Mouse (Mus musculus) CD4-positive, CD25-positive, alpha-beta regulatory T cell, adult 2 months (primary cell): ENCODE measurements at regions not wholly inside any gene's neighbourhood (a gene's known extent, or its start where the extent isn't known, plus 50 kb on each side); places are given as distances from the start of the nearest gene placed in this dataset.
"Not testable (repeated sequence)": the region's sequence is repeated elsewhere in the genome, so short reads cannot be mapped to it uniquely, and the experiment has no call there.

Experiments
- DNase-seq: peaks from one replicate; pipeline ENCODE4 v3.0.0-alpha.2; 2012; ENCODE audit warnings: low read depth, low spot score

DNA sequence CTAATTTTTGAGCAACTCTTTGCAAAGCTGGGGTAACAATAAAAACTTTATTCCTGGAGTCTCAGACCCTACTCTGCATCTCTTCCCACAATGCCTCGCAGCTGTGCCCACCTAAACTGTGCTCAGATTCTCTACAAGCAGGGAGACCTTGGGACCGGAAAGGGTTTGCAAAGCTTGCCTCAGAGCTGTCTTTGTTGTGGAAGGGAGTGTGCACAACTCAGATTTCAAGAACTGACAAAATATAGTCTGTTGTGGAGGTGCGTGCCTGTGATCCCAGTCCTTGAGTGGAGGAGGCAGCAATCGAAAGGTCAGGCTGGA lies 530.2 kb downstream of the Pdcd6ip start:
- no peak for DNase-seq

DNA sequence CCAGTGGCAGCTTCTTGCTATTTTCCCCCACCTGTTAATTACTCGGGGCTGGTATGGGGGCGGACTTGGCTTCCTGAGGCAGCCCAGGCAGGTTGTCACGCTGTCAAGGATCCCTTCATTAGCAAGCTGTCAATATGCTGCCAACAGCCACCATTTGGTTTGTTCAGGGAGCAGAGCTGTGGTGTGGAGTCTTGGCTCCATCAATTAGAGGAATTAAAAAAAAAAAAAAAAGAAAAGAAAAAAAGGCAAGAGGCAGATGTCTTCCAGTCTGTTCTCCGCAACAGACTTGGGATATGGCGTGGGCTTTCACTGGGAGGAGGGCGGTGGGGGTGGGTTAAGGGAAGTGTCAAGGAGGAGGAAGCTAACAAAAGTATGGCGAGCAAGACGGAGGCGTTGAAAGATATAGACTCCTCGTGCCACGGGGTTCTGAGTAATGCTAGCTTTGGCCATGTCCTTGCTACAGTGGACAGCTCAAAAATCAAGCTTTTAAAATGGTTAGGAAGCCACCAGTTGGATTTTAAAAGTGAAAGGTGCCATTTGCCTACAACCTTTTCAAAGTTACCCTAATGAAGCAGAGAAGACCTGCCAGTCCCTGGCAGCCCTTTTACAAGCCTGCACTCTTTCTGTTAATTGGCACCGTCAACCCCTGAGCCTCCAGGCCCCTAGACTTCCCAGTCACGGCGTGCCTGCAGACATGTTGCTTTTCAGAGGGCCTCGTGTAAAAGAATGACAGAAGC lies 530.7 kb downstream of the Pdcd6ip start:
- no peak for DNase-seq

DNA sequence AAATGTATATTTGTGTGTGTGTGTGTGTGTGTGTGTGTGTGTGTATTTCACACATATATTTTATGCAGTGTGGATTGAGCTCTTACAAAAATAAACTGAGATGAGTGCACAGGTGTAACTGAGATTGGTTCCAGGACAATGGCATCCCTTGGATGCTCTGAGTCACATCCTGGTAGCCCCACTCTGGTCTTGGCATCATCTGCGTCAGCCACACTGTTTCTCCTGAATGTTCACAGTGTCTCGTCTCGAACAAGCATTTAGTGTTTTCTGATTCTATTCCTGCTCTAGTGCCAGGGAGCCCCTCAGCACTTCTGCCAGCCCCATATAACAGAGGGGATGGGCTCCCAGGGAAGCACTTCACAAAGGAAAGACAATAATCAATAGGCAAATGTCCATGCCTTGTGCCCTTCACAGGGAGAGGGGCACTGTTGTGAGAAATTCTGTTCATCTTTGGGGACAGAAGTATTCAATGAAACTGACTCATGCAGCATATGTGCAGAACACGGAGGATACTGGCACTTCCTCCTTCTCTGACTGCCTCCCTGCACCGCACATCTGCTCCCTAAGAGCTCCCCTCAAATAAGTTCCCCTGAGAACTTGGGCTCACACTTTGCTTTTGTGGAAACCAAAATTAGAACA lies 536.2 kb downstream of the Pdcd6ip start:
- DNase-seq = no peak

DNA sequence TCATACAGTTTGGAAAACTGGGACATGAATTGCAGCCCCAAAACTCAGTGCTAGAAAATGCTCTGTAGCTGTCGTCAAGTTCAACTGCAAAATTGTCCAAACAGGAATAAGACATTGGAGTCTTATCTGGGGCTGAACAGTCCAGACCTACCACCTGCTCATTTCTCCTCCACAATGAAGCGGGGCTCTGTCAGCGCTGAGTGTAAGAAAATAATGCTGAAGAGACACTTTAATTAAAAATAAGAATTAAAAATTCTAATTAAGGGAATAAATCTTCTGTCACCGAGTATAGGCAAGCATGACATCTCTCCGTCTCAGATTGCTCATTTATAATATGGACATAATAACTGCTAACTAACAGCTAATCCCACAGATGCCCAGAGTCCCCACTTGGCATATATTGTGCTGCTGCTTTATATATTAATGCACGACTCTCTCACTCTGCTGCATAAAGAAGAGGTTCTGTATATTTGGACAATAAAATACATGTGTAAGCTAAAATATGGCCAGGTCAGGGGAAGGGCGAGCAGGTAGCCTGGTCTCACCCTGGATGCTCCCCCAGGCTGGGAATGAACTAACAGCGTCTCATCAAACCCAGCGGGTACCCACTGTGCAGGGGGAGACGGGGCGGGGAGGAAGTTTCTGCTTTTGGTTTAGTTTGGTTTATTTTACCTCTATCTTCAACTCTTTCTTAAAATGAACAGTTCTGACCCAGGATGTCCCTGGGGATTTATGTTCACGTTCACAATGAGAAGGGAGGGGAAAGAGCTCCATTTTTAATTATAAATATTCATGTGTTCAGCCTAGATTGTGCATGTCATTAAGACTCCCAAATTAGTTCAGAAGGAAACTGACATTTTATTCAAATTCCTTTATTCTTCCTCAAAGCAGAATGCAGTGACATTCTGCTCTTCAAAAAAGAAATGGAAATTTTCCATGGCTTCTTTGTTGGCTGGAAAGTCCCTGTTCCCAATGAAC lies 544.9 kb downstream of the Pdcd6ip start:
- DNase-seq = no peak

DNA sequence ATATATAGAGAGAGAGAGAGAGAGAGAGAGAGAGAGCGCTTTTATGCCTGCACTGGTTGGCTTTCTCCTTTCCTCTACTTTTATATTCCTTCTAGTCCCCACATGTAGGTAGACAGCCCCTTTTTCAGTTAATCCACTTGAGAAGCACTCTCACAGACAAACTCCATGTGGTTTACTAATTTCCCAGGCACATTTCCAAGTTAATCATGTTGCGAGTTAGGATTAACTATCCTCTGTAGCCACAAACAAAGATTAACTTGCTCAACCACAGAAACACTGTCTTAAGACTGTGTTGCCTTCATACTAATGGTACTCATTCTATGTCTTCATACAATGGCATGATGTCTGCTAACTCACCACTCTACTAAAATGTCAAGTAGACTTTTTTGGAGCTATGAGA lies 548.0 kb downstream of the Pdcd6ip start:
- DNase-seq = no peak

DNA sequence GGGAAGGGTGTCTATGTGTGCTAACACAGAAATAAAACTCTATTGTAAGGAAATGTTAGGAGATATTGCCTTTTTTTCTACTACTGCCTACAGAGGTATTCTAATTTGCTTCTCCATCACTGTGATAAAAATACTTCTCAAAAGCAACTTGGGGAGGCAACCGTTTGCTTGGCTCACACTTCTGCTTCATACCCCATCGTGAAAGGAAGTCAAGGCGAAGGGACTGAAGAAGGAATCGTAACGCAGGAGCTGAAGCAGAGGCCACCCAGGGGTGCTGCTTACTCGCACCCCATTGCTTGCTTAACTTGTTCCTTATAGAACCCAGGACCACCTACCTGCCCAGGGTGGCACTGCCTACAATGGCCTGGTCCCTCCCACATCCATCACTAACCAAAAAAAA lies 550.0 kb downstream of the Pdcd6ip start:
- no peak for DNase-seq

DNA sequence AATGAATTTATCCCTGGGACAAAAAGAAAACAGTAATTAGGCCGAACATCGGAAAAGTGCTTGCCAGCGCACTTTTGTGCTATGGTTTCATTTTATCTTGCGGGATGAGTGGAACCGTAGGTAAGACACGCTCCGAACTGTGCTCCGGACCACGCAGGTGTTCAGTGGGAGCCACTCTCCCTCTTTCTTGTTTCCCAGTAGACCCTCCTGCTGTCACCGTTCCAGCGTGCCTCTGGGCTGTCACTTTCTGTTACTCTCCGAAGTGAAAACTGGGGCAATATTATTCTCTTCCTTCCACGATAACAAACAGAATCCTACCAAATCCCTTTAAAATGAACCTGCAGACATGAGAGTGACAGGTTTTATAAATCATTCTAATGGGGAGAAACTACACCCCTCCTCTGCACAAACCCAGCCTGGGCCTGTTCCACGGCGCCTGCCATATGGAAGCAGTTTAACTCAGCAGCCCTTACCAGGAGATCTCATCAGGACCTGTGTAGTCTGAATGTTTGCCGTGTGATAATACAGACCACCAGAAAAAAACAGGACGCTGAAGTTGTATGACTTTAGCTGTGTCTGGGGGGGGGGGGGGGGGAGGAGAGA lies 550.5 kb downstream of the Pdcd6ip start:
- no peak for DNase-seq

DNA sequence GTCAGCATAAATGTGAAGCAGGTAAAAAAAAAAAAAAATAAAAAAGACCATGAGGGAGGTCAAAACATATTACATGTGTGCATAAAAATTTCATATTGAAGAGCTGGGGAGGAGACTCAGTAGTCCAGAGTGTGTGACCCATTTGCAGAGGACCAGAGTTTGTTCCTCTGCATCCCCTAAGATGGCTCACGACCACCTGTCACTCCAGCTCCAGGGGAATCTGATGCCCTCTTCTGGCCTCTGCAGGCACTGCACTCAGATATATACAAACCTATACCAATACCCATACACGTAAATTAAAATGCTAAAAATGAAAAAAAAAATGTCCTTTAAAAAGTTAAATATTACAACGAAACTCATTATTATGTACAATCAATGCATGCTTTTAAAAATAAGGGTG lies 551.4 kb downstream of the Pdcd6ip start:
- DNase-seq = no peak

DNA sequence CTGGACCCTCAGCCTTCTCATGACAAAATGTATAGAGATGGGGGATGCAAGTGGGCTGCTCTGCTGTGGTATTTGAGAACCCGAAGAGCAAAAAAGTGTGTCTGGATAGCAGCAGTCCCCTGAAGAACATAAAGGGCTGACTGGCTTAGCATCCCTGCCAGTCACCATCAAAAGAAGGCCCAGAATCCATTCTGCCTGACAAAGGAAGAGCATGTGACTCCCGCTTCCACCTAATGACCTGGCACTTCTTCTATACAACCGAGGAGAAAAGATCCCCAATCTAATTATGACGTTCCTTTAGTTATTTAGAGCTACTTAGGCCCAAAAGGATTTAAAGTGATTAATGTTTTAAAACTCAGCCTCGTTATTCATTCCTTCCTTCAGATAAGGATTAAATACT lies 559.0 kb downstream of the Pdcd6ip start:
- DNase-seq = no peak

DNA sequence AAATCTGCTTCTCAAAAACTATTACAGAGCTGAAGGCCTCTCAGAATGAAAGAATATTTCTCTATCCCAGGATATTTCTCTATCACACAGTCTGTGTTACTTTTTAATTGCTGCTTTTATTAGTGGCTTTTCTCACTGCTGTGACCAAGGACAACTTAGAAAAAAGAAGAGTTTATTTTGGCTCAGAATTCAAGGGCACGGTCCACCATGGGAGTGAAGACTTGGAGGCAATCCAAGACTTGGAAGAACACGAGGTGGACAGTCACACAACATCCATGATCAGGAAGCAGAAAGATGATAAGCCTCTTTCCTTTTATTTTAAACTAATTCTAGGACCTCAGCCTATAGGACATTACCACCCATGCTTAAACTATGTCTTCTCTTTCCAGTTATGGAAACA lies 561.5 kb downstream of the Pdcd6ip start:
- no peak for DNase-seq

DNA sequence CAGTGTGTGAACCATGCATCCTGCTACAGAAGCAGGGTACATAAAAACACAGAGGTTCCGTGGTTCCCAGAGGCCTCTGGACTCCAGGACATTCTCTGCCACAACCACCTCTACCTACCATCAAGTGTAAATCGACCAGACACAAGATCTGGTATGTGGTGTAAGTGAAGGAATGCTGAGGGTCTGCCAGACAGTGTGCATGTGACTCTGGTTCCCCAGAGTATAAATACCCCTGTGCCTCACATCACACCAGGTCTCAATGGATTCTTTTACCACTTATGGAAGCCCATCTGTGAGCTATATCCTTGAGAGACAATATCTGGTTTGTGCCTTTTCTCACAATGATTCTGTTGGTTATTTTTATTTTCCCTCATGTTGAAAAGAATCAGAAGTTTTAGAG lies 563.0 kb downstream of the Pdcd6ip start:
- DNase-seq = no peak

DNA sequence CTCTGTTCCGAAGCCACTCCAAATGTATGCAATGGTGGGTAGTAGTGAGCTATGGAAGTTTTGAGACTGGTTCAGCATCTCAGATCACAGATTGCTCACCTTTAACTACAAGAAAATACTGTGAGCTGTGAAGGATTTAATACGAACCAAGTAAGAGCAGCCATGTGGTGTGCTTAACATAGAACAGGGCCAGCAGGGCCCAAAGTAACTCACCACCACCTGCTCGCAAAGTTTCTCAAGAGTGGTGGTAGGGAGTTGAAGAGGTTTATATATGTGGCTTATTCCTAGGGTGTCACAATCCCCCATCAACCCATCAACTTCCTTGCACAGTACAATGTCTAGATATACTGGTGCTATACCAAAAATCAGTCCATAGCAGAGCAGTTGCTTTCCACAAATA lies 573.4 kb downstream of the Pdcd6ip start:
- no peak for DNase-seq

DNA sequence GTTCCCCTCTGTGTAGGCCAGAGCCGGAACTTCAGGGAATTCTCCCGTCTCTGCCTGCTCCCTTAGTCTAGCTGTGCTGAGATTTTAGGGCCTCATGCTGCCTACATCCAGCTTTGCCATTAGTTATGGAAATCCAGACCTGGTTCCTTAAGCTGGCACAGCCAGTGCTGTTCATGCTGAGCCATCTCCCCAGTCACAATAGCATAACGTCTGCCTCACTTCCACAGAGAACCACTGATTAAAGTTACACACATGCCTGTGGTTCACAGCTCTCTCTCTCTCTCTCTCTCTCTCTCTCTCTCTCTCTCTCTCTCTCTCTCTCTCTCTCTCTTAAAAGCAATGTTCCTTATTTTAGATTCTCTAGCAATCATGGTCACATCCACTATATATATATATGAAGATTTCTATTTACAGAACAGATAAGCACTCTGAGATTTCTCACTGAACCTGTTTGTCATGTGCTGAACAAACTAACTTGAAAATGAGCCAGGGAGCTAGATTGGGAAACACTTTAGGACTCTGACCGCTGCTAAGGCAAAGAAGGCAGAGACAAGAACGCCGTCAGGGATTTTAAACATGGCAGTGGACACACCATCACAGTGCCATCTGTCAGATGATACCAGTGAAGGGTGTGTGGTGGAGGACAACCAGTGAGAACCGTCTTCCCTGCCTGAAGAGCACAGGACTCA lies 584.9 kb downstream of the Pdcd6ip start:
- no peak for DNase-seq

DNA sequence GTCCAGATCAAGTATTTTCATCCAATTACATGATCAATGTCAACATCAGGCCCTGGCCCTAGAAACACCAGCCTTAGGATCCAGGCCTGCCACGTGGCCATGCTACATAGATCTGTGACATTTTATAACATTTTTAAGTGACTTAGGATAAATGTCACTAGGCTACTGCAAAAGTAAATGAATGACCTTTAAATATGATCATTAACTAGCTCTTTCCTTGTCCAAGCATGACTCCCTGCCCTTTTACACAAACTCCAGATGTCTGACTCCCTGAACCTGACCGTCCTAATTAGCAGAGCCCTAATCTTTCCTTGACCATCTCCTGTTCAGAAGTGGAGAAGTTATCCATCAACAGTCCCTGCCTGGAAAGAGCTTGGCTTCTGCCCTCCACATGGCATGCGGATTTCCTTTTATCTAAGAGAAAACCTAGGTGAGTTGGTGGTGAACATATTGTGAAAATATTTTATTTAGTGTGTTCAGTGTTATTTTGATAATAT lies 585.8 kb downstream of the Pdcd6ip start:
- DNase-seq = no peak

DNA sequence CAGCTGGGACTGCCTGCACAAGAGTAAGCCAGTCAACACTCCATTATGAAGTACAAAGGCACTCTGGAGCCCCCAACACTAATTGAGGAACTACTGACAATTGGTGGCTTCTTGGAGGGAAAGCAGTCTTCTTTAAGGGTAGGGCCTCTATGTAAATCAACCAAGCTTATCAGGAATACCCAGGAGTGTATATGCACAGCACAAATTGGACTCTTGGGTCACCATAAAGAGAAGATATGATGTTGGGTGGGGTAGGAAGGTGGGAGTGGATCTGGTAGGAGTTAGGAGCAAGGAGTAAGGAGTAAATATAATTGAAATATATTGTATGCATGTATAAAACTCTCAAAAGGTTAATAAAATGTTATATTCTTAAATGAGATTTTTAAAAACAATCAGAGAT lies 587.7 kb downstream of the Pdcd6ip start:
- DNase-seq = no peak

DNA sequence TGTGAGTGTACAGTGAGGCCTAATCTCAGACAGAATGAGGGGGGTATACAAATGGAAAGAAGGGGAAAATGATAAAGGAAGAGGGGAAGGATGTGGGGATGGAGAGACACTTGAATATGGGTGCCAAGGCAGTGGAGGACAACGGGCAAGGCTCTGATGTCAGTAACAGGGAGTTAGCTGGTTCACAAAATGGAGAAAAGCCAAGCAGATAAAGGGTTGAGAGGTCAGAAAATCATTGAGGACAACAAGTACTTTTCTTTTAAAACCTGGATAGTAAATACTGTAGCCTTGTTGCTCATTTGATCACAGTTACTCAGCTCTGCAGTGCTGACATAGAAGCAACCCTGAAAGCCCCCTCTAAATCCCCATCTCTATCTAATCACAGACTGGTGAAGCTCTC lies 588.3 kb downstream of the Pdcd6ip start:
- DNase-seq = no peak

DNA sequence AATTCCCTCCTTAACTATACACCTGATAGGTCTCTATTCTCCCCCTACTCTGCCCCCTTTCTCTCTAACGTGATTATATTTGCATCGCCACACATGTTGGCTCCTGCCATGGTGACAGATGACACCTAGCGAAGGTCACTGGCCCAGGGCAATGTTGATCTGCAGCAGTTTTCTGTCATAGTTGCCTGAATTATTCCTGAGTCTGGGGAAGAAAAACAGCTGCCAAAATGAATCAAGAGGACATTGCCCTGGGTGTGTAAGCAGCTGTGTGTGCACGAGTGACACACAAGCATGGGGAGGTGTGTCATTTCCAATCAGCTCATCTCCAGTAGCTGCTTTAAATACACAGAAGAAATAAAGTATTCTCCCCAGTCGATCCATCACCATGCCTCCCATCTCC lies 592.5 kb downstream of the Pdcd6ip start:
- DNase-seq = no peak

DNA sequence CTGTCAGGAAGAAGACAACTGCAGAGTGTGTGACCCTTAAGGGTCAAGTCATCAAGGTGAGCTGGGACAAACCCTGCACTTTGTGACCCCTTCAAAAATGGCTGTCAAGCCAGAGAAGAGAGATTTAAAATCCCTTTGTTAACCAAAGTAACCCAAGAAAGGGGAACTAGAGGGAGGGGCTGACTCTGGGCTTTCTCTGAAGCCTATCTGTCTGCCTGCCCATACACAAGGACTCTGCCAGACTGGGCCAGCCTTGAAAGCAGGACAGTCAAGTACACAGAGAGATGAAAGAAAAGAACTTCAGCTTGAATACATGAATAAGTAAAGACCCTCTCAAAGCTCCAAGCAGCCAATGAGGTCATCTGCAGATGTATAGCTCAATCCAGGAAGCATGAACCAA lies 595.3 kb downstream of the Pdcd6ip start:
- no peak for DNase-seq

DNA sequence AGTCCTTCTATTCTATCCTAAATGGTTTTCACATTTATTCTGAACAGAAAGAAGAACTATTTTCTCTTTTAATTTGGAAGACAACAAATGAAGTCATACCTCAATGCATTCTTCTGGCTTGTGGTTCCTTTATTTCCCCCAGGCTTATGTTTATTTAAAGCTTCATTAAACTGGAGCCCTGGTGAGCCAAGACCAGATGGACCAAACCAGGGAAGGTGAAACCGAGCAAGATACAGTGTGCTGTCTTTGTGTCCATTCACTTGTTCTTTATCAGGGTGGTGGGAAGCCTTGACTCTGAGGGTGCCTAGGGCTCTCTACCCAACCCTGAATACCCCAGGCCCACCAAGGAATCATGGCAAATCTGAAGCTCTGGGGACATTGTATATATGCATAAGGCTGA lies 606.3 kb downstream of the Pdcd6ip start:
- no peak for DNase-seq

DNA sequence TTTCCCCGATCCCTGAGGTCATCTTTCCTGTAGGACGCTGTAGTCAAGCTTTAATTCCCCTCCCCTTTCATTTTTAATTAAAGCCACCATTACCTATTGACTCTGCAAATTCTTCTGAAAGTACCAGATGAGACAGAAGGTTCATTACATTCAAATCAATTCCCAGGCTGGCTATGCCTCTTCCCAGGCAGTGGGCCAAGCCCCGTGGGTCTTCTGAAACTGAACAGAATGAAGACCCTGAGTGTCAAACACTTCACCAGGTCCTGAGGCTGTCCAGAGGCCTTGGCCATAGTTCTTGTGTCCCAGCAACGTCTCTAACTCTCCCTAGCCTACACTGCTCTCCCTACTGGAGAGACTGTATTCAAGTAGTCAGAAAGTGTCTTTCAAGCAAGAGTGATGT lies 607.4 kb downstream of the Pdcd6ip start:
- DNase-seq = no peak

DNA sequence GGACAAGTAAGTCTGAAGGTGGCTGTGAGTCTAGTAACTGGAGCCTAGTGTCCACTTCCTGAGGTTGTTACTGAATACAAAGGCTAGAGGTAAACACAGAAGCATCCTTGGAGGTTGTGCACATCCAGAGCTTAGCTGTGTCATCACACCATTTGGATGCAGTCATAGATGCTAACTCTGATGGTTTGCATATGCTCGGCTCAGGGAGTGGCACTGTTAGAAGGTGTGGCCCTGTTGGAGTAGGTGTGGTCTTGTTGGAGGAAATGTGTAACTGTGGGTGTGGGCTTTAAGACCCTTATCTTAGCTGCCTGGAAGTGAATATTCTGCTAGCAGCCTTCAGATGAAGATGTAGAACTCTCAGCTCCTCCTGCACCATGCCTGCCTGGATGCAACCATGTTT lies 612.6 kb downstream of the Pdcd6ip start:
- not testable (repeated sequence) for DNase-seq
